Mouse (Mus musculus): ENCODE data around the gene Tescl. TPM values are rescaled to one million over a fixed set of nuclear protein-coding genes. Genes with fewer than 3 reads are reported as not detected.

The Tescl gene
- not detected in 2 replicates for polyA plus RNA-seq (2014; fragmentation: Nextera tagmentation; extraction: Ambion mirVana)

- Histone ChIP-seq H3K27ac (ENCODE audit: low read depth) (no peak within 1 kb of the TSS), H3K36me3 (ENCODE audit: insufficient read depth) (no peaks in the 10 kb centered on the region), H3K9ac (no peak within 1 kb of the TSS), H3K4me1 (ENCODE audit: insufficient read depth) (no peaks in the 10 kb centered on the region), H3K4me2 (peak within 1 kb of the TSS; percentile 47), H3K4me3 (ENCODE audit: low read depth, low read length) (0 out of 2 replicates have a peak within 1 kb of the TSS, but pooled peaks have one; percentile 9), H3K27me3 (ENCODE audit: insufficient read depth, low read length) (peaks cover 10% of the 10 kb centered on the region), H3K9me3 (ENCODE audit: low read depth, low read length) (no peaks in the 10 kb centered on the region)
- DNase-seq = peak; percentile 3
- WGBS = 34% methylated on average over 49 of the region's 49 CpGs
- ATAC-seq (ENCODE audit: insufficient read depth) = no peak
- TF ChIP-seq CTCF (IDR thresholded peaks at IDR 0.05; ENCODE audit: low read depth) = no peak
Observed at GRCm38 (mm10) chr7:24333304-24333986, at the start of gene Tescl. Tescl (minus strand) TSS chr7:24333936.

- Histone ChIP-seq H3K36me3 (ENCODE audit: insufficient read depth) (no peaks in the 10 kb centered on the region), H3K4me1 (ENCODE audit: insufficient read depth) (no peaks in the 10 kb centered on the region), H3K27ac (ENCODE audit: low read depth) (no peak overlapping the region), H3K9ac (no peak overlapping the region), H3K4me2 (no peak overlapping the region), H3K9me3 (ENCODE audit: low read depth, low read length) (no peaks in the 10 kb centered on the region), H3K4me3 (ENCODE audit: low read depth, low read length) (no peak overlapping the region), H3K27me3 (ENCODE audit: insufficient read depth, low read length) (no peaks in the 10 kb centered on the region)
- DNase-seq = no peak
- 62% methylated on average over 16 of the region's 16 CpGs for WGBS
- ATAC-seq (ENCODE audit: insufficient read depth) = no peak
- no peak for TF ChIP-seq CTCF (IDR thresholded peaks at IDR 0.05; ENCODE audit: low read depth)
Observed at GRCm38 (mm10) chr7:24382730-24383372, 49.1 kb upstream of the Tescl start.

GRCm38 (mm10) chr7:24380370-24380769 is 46.6 kb upstream of the Tescl start:
- no peak for DNase-seq
- ATAC-seq (ENCODE audit: insufficient read depth) = no peak
- no peak for TF ChIP-seq CTCF (IDR thresholded peaks at IDR 0.05; ENCODE audit: low read depth)
- Histone ChIP-seq H3K4me1 (ENCODE audit: insufficient read depth) (no peaks in the 10 kb centered on the region), H3K9me3 (ENCODE audit: low read depth, low read length) (no peaks in the 10 kb centered on the region), H3K9ac (no peak overlapping the region), H3K4me3 (ENCODE audit: low read depth, low read length) (no peak overlapping the region), H3K36me3 (ENCODE audit: insufficient read depth) (no peaks in the 10 kb centered on the region), H3K27ac (ENCODE audit: low read depth) (no peak overlapping the region), H3K27me3 (ENCODE audit: insufficient read depth, low read length) (peaks cover 7% of the 10 kb centered on the region; the same call in 1 of the 2 replicates), H3K4me2 (no peak overlapping the region)
- 70% methylated on average over 2 of the region's 2 CpGs for WGBS

GRCm38 (mm10) chr7:24379934-24380333 is 46.2 kb upstream of the Tescl start:
- Histone ChIP-seq H3K9me3 (ENCODE audit: low read depth, low read length) (no peaks in the 10 kb centered on the region), H3K27me3 (ENCODE audit: insufficient read depth, low read length) (peaks cover 7% of the 10 kb centered on the region; the same call in 1 of the 2 replicates), H3K4me3 (ENCODE audit: low read depth, low read length) (no peak overlapping the region), H3K4me1 (ENCODE audit: insufficient read depth) (no peaks in the 10 kb centered on the region), H3K4me2 (no peak overlapping the region), H3K27ac (ENCODE audit: low read depth) (no peak overlapping the region), H3K9ac (no peak overlapping the region), H3K36me3 (ENCODE audit: insufficient read depth) (no peaks in the 10 kb centered on the region)
- DNase-seq = no peak
- no peak for TF ChIP-seq CTCF (IDR thresholded peaks at IDR 0.05; ENCODE audit: low read depth)
- no peak for ATAC-seq (ENCODE audit: insufficient read depth)
- WGBS = 46% methylated on average over 7 of the region's 7 CpGs

- Histone ChIP-seq H3K9me3 (ENCODE audit: low read depth, low read length) (no peaks in the 10 kb centered on the region), H3K27me3 (ENCODE audit: insufficient read depth, low read length) (peaks cover 7% of the 10 kb centered on the region; the same call in 1 of the 2 replicates), H3K27ac (ENCODE audit: low read depth) (no peak overlapping the region), H3K4me3 (ENCODE audit: low read depth, low read length) (no peak overlapping the region), H3K4me2 (no peak overlapping the region), H3K4me1 (ENCODE audit: insufficient read depth) (no peaks in the 10 kb centered on the region), H3K36me3 (ENCODE audit: insufficient read depth) (no peaks in the 10 kb centered on the region), H3K9ac (no peak overlapping the region)
- WGBS = 61% methylated on average over 10 of the region's 10 CpGs
- ATAC-seq (ENCODE audit: insufficient read depth) (no peak), DNase-seq (no peak)
- TF ChIP-seq CTCF (IDR thresholded peaks at IDR 0.05; ENCODE audit: low read depth) = no peak
Observed at GRCm38 (mm10) chr7:24378049-24378701, 44.4 kb upstream of the Tescl start.

GRCm38 (mm10) chr7:24377091-24377865 is 43.5 kb upstream of the Tescl start:
- peak; percentile 47; the same call in 1 of the 2 replicates for TF ChIP-seq CTCF (IDR thresholded peaks at IDR 0.05; ENCODE audit: low read depth)
- 4% methylated on average over 49 of the region's 49 CpGs for WGBS
- Histone ChIP-seq H3K4me3 (ENCODE audit: low read depth, low read length) (peak overlapping the region; percentile 18), H3K9me3 (ENCODE audit: low read depth, low read length) (no peaks in the 10 kb centered on the region), H3K27ac (ENCODE audit: low read depth) (peak overlapping the region; percentile 24; the same call in 1 of the 2 replicates), H3K4me1 (ENCODE audit: insufficient read depth) (peaks cover 3% of the 10 kb centered on the region; the same call in 1 of the 2 replicates), H3K36me3 (ENCODE audit: insufficient read depth) (no peaks in the 10 kb centered on the region), H3K27me3 (ENCODE audit: insufficient read depth, low read length) (peaks cover 7% of the 10 kb centered on the region; the same call in 1 of the 2 replicates), H3K9ac (peak overlapping the region; percentile 40), H3K4me2 (peak overlapping the region; percentile 57)
- peak; percentile 55 for DNase-seq
- ATAC-seq (ENCODE audit: insufficient read depth) = peak; percentile 78

Measured in lung, embryonic 14.5 days (tissue).